Mouse (Mus musculus): ENCODE results near the gene 1810037I17Rik.

GRCm38 (mm10) chr3:122876870-122877269 is 47.1 kb upstream of the 1810037I17Rik start:
- no peak for TF ChIP-seq POLR2A (IDR thresholded peaks at IDR 0.05; ENCODE audit: borderline replicate concordance, insufficient read depth, low read length)
- TF ChIP-seq CTCF (IDR thresholded peaks at IDR 0.05; ENCODE audit: borderline replicate concordance, insufficient read depth, low read depth, low read length), result no peak

Data from cerebellum, adult 2 months (tissue).